Mouse (Mus musculus): ENCODE results near the gene Spsb1. TPM values are rescaled to one million over a fixed set of nuclear protein-coding genes. Genes with fewer than 3 reads are reported as not detected.

The Spsb1 gene
- polyA plus RNA-seq, 1 experiment from 2014 or later, result 15.1 TPM

- no peak overlapping the region for H3K9ac ChIP-seq (ENCODE audit: low read length)
- no peak overlapping the region for H3K27ac ChIP-seq (ENCODE audit: low read length)
- WGBS, result 46% methylated on average over 6 of the region's 6 CpGs
- no peaks in the 10 kb centered on the region for H3K36me3 ChIP-seq (ENCODE audit: control insufficient read depth, insufficient read depth, low read length)
- H3K4me1 ChIP-seq (replicated peaks; ENCODE audit: control insufficient read depth, insufficient read depth, low read length), result peaks cover 29% of the 10 kb centered on the region
- no peak overlapping the region for H3K4me2 ChIP-seq (ENCODE audit: low read depth, low read length)
- H3K27me3 ChIP-seq (ENCODE audit: control insufficient read depth, insufficient read depth, low read depth, low read length), result no peaks in the 10 kb centered on the region
- ATAC-seq (ENCODE audit: low read depth), result no peak
- H3K9me3 ChIP-seq (ENCODE audit: control insufficient read depth, low read length), result no peaks in the 10 kb centered on the region
- no peak overlapping the region for H3K4me3 ChIP-seq (ENCODE audit: low read length)
These were observed 76.8 kb downstream of the Spsb1 start for GRCm38 (mm10) chr4:149878021-149878449.

- ATAC-seq (ENCODE audit: low read depth), result peak; percentile 4; the same call in 1 of the 2 replicates
- no peak overlapping the region for H3K4me2 ChIP-seq (ENCODE audit: low read depth, low read length)
- H3K9me3 ChIP-seq (ENCODE audit: control insufficient read depth, low read length), result no peaks in the 10 kb centered on the region
- 60% methylated on average over 3 of the region's 3 CpGs for WGBS
- H3K4me3 ChIP-seq (ENCODE audit: low read length), result no peak overlapping the region
- H3K9ac ChIP-seq (ENCODE audit: low read length), result no peak overlapping the region
- H3K36me3 ChIP-seq (ENCODE audit: control insufficient read depth, insufficient read depth, low read length), result no peaks in the 10 kb centered on the region
- peaks cover 22% of the 10 kb centered on the region for H3K4me1 ChIP-seq (replicated peaks; ENCODE audit: control insufficient read depth, insufficient read depth, low read length)
- H3K27ac ChIP-seq (ENCODE audit: low read length), result peak overlapping the region; percentile 15; the same call in 1 of the 2 replicates
- no peaks in the 10 kb centered on the region for H3K27me3 ChIP-seq (ENCODE audit: control insufficient read depth, insufficient read depth, low read depth, low read length)
These were observed 77.6 kb downstream of the Spsb1 start for GRCm38 (mm10) chr4:149877202-149877601.

- ATAC-seq (ENCODE audit: low read depth), result peak; percentile 69
- Histone ChIP-seq H3K9me3 (ENCODE audit: control insufficient read depth, low read length) (no peaks in the 10 kb centered on the region), H3K4me2 (ENCODE audit: low read depth, low read length) (no peak overlapping the region), H3K27me3 (ENCODE audit: control insufficient read depth, insufficient read depth, low read depth, low read length) (no peaks in the 10 kb centered on the region), H3K27ac (ENCODE audit: low read length) (peak overlapping the region; percentile 15; the same call in 1 of the 2 replicates), H3K4me3 (ENCODE audit: low read length) (no peak overlapping the region), H3K36me3 (ENCODE audit: control insufficient read depth, insufficient read depth, low read length) (no peaks in the 10 kb centered on the region), H3K9ac (ENCODE audit: low read length) (no peak overlapping the region), H3K4me1 (replicated peaks; ENCODE audit: control insufficient read depth, insufficient read depth, low read length) (peaks cover 19% of the 10 kb centered on the region)
- WGBS, result 51% methylated on average over 6 of the region's 6 CpGs
These were observed 78.1 kb downstream of the Spsb1 start for GRCm38 (mm10) chr4:149876761-149877160.

- no peak overlapping the region for H3K9ac ChIP-seq (ENCODE audit: low read length)
- H3K4me2 ChIP-seq (ENCODE audit: low read depth, low read length), result no peak overlapping the region
- H3K27me3 ChIP-seq (ENCODE audit: control insufficient read depth, insufficient read depth, low read depth, low read length), result no peaks in the 10 kb centered on the region
- H3K9me3 ChIP-seq (ENCODE audit: control insufficient read depth, low read length), result no peaks in the 10 kb centered on the region
- no peak for ATAC-seq (ENCODE audit: low read depth)
- 66% methylated on average over 8 of the region's 8 CpGs for WGBS
- no peak overlapping the region for H3K27ac ChIP-seq (ENCODE audit: low read length)
- H3K36me3 ChIP-seq (ENCODE audit: control insufficient read depth, insufficient read depth, low read length), result no peaks in the 10 kb centered on the region
- no peak overlapping the region for H3K4me3 ChIP-seq (ENCODE audit: low read length)
- peaks cover 27% of the 10 kb centered on the region for H3K4me1 ChIP-seq (replicated peaks; ENCODE audit: control insufficient read depth, insufficient read depth, low read length)
These were observed 78.8 kb downstream of the Spsb1 start for GRCm38 (mm10) chr4:149875986-149876501.

GRCm38 (mm10) chr4:149875296-149875695 is 79.5 kb downstream of the Spsb1 start:
- Histone ChIP-seq H3K27me3 (ENCODE audit: control insufficient read depth, insufficient read depth, low read depth, low read length) (no peaks in the 10 kb centered on the region), H3K36me3 (ENCODE audit: control insufficient read depth, insufficient read depth, low read length) (no peaks in the 10 kb centered on the region), H3K4me2 (ENCODE audit: low read depth, low read length) (no peak overlapping the region), H3K4me3 (ENCODE audit: low read length) (no peak overlapping the region), H3K4me1 (replicated peaks; ENCODE audit: control insufficient read depth, insufficient read depth, low read length) (peaks cover 31% of the 10 kb centered on the region), H3K27ac (ENCODE audit: low read length) (no peak overlapping the region), H3K9ac (ENCODE audit: low read length) (no peak overlapping the region), H3K9me3 (ENCODE audit: control insufficient read depth, low read length) (no peaks in the 10 kb centered on the region)
- 26% methylated on average over 6 of the region's 6 CpGs for WGBS
- no peak for ATAC-seq (ENCODE audit: low read depth)

GRCm38 (mm10) chr4:149872236-149872635 is 82.6 kb downstream of the Spsb1 start:
- Histone ChIP-seq H3K4me2 (ENCODE audit: low read depth, low read length) (no peak overlapping the region), H3K36me3 (ENCODE audit: control insufficient read depth, insufficient read depth, low read length) (no peaks in the 10 kb centered on the region), H3K4me1 (replicated peaks; ENCODE audit: control insufficient read depth, insufficient read depth, low read length) (peaks cover 35% of the 10 kb centered on the region), H3K9ac (ENCODE audit: low read length) (no peak overlapping the region), H3K9me3 (ENCODE audit: control insufficient read depth, low read length) (no peaks in the 10 kb centered on the region), H3K4me3 (ENCODE audit: low read length) (no peak overlapping the region), H3K27ac (ENCODE audit: low read length) (no peak overlapping the region), H3K27me3 (ENCODE audit: control insufficient read depth, insufficient read depth, low read depth, low read length) (no peaks in the 10 kb centered on the region)
- WGBS, result 45% methylated on average over 6 of the region's 6 CpGs
- ATAC-seq (ENCODE audit: low read depth), result no peak

GRCm38 (mm10) chr4:149871582-149871981 is 83.3 kb downstream of the Spsb1 start:
- no peaks in the 10 kb centered on the region for H3K36me3 ChIP-seq (ENCODE audit: control insufficient read depth, insufficient read depth, low read length)
- H3K4me3 ChIP-seq (ENCODE audit: low read length), result no peak overlapping the region
- ATAC-seq (ENCODE audit: low read depth), result no peak
- H3K27ac ChIP-seq (ENCODE audit: low read length), result peak overlapping the region; percentile 57
- H3K27me3 ChIP-seq (ENCODE audit: control insufficient read depth, insufficient read depth, low read depth, low read length), result no peaks in the 10 kb centered on the region
- no peaks in the 10 kb centered on the region for H3K9me3 ChIP-seq (ENCODE audit: control insufficient read depth, low read length)
- H3K4me2 ChIP-seq (ENCODE audit: low read depth, low read length), result no peak overlapping the region
- WGBS, result 49% methylated on average over 7 of the region's 7 CpGs
- peaks cover 28% of the 10 kb centered on the region for H3K4me1 ChIP-seq (replicated peaks; ENCODE audit: control insufficient read depth, insufficient read depth, low read length)
- no peak overlapping the region for H3K9ac ChIP-seq (ENCODE audit: low read length)

- H3K4me1 ChIP-seq (replicated peaks; ENCODE audit: control insufficient read depth, insufficient read depth, low read length), result peaks cover 26% of the 10 kb centered on the region
- ATAC-seq (ENCODE audit: low read depth), result peak; percentile 93
- H3K27ac ChIP-seq (ENCODE audit: low read length), result peak overlapping the region; percentile 57
These were observed 83.8 kb downstream of the Spsb1 start for GRCm38 (mm10) chr4:149871014-149871413.

GRCm38 (mm10) chr4:149870412-149870811 is 84.4 kb downstream of the Spsb1 start:
- Histone ChIP-seq H3K4me1 (replicated peaks; ENCODE audit: control insufficient read depth, insufficient read depth, low read length) (peaks cover 26% of the 10 kb centered on the region), H3K9ac (ENCODE audit: low read length) (no peak overlapping the region), H3K27ac (ENCODE audit: low read length) (peak overlapping the region; percentile 73), H3K4me3 (ENCODE audit: low read length) (no peak overlapping the region), H3K4me2 (ENCODE audit: low read depth, low read length) (no peak overlapping the region), H3K27me3 (ENCODE audit: control insufficient read depth, insufficient read depth, low read depth, low read length) (no peaks in the 10 kb centered on the region), H3K36me3 (ENCODE audit: control insufficient read depth, insufficient read depth, low read length) (no peaks in the 10 kb centered on the region), H3K9me3 (ENCODE audit: control insufficient read depth, low read length) (no peaks in the 10 kb centered on the region)
- no peak for ATAC-seq (ENCODE audit: low read depth)

More at GRCm38 (mm10) chr4:149871014-149871413, 83.8 kb downstream of the Spsb1 start:
- no peaks in the 10 kb centered on the region for H3K9me3 ChIP-seq (ENCODE audit: control insufficient read depth, low read length)
- no peaks in the 10 kb centered on the region for H3K36me3 ChIP-seq (ENCODE audit: control insufficient read depth, insufficient read depth, low read length)
- 37% methylated on average over 11 of the region's 11 CpGs for WGBS
- no peaks in the 10 kb centered on the region for H3K27me3 ChIP-seq (ENCODE audit: control insufficient read depth, insufficient read depth, low read depth, low read length)
- no peak overlapping the region for H3K4me3 ChIP-seq (ENCODE audit: low read length)
- H3K9ac ChIP-seq (ENCODE audit: low read length), result no peak overlapping the region
- H3K4me2 ChIP-seq (ENCODE audit: low read depth, low read length), result no peak overlapping the region

GRCm38 (mm10) chr4:149868725-149869124 is 86.1 kb downstream of the Spsb1 start:
- H3K4me2 ChIP-seq (ENCODE audit: low read depth, low read length), result no peak overlapping the region
- H3K4me3 ChIP-seq (ENCODE audit: low read length), result no peak overlapping the region
- no peaks in the 10 kb centered on the region for H3K36me3 ChIP-seq (ENCODE audit: control insufficient read depth, insufficient read depth, low read length)
- 63% methylated on average over 14 of the region's 14 CpGs for WGBS
- H3K27ac ChIP-seq (ENCODE audit: low read length), result no peak overlapping the region
- H3K9ac ChIP-seq (ENCODE audit: low read length), result no peak overlapping the region
- no peaks in the 10 kb centered on the region for H3K27me3 ChIP-seq (ENCODE audit: control insufficient read depth, insufficient read depth, low read depth, low read length)
- no peak for ATAC-seq (ENCODE audit: low read depth)
- peaks cover 24% of the 10 kb centered on the region for H3K4me1 ChIP-seq (replicated peaks; ENCODE audit: control insufficient read depth, insufficient read depth, low read length)
- no peaks in the 10 kb centered on the region for H3K9me3 ChIP-seq (ENCODE audit: control insufficient read depth, low read length)

Measured in lung, embryonic 16.5 days (tissue).